Mouse (Mus musculus) stomach, embryonic 14.5 days (tissue): ENCODE results near the gene Dcps. TPM values are rescaled to one million over a fixed set of nuclear protein-coding genes. Genes with fewer than 3 reads are reported as not detected.

Source experiments
- ATAC-seq: fragments of 200-750 bp; cut with Nextera tagmentation; 2 replicates; pipeline ENCODE4 v1.8.0; 2017; ENCODE audit warnings: low read depth, moderate TSS enrichment; ENCODE audit not compliant: insufficient number of reproducible peaks, insufficient read depth, low FRiP score
- H3K27ac ChIP-seq: fragments of 300-500 bp; sonication (generic); 2 replicates; pipeline ENCODE4 v1.5.1; 2014; ENCODE audit warnings: mild to moderate bottlenecking, low read length, moderate library complexity, mixed read lengths
- H3K27me3 ChIP-seq: fragments of 300-500 bp; sonication (generic); 2 replicates; pipeline ENCODE4 v1.6.1; 2014; ENCODE audit warnings: low read length, control low read depth, mixed read lengths; ENCODE audit not compliant: control insufficient read depth, insufficient read depth
- H3K36me3 ChIP-seq: fragments of 300-500 bp; sonication (generic); 2 replicates; pipeline ENCODE4 v1.6.1; 2014; ENCODE audit warnings: mild to moderate bottlenecking, control low read depth, low read length, moderate library complexity, mixed read lengths; ENCODE audit not compliant: control insufficient read depth, insufficient read depth
- H3K4me1 ChIP-seq: fragments of 300-500 bp; sonication (generic); 2 replicates; pipeline ENCODE4 v1.6.1; 2014; ENCODE audit warnings: low read length, control low read depth, mixed read lengths; ENCODE audit not compliant: control insufficient read depth, insufficient read depth
- H3K4me2 ChIP-seq: fragments of 300-500 bp; sonication (generic); replicated peaks from 2 replicates; pipeline ENCODE4 v1.6.1; 2014; ENCODE audit warnings: low read depth, low read length, control low read depth
- H3K4me3 ChIP-seq: fragments of 300-500 bp; sonication (generic); 2 replicates; pipeline ENCODE4 v1.5.1; 2014; ENCODE audit warnings: low read depth, low read length, control low read depth
- H3K9ac ChIP-seq: fragments of 300-500 bp; sonication (generic); replicated peaks from 2 replicates; pipeline ENCODE4 v1.6.1; 2014; ENCODE audit warnings: low read depth, mild to moderate bottlenecking, control low read depth, low read length, moderate library complexity, mixed read lengths
- H3K9me3 ChIP-seq: fragments of 300-500 bp; sonication (generic); 2 replicates; pipeline ENCODE4 v1.6.1; 2016; ENCODE audit warnings: low read depth, low read length, control low read depth; ENCODE audit not compliant: control insufficient read depth
- WGBS: fragments of 180-500 bp; shearing (Covaris S2); extraction: QIAGEN DNeasy Blood & Tissue Kit; methylation state at CpG from one replicate; pipeline ENCODE4 v1.1.7; 2014; 5-methylcytosine and 5-hydroxymethylcytosine counted together
- polyA plus RNA-seq: library from polyadenylated mRNA; unstranded; fragments of >200 nt; fragmentation: Nextera tagmentation; extraction: Ambion mirVana; gene quantifications from 2 replicates; pipeline ENCODE4 v1.2.1, GENCODE M21; 2014

Dcps gene
- 77.2 and 80.3 TPM in 2 replicates for polyA plus RNA-seq

DNA sequence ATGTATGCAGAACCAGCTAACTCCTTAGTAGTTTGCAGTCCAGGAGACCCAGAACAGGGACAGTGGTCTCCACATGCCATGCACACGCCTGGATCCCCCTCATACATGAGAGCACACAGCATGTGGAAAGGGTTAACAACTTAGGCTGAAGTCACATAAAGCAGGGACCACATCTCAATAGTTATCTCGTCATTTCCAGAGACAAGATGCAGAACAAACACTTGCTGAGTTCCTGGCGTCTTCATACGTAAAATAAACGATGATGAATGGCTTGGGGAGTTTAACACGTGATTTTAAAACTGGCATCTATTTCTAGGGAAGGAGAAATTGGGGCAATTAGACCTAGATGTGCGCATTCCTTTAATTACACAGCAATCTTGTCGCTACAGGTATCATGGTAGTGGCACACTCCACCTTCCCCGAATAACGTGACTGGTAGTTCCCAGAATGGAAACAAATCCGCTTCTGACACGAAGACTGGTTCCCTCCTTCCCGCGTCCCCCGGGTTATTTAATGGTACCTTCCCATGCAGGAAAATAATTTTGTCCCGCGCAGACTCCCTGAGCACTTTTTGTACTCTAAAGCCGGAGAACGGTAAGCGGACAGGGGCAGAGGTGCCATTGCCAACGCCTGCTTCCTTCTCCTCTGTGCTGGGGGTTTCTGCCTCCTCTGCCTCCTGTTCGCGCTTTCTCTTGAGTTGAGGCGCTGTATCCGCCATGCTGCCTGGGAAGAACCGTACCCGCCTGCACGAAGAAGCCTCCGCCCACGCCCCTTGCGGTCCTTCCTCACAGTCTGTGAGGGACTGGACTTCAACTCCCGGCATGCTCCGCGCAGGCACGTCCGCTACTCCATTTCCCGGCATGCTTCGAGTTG, at the start of gene Dcps:
Dcps (minus strand) TSS at position 811 of the 873 bp plus-strand sequence.
- ATAC-seq = peak; percentile 96
- Histone ChIP-seq H3K27me3 (no peaks in the 10 kb centered on the region), H3K9me3 (no peaks in the 10 kb centered on the region), H3K4me1 (no peaks in the 10 kb centered on the region; the same call in 1 of the 2 replicates), H3K27ac (peak within 1 kb of the TSS; percentile 84), H3K36me3 (peaks cover 5% of the 10 kb centered on the region; the same call in 1 of the 2 replicates), H3K9ac (peak within 1 kb of the TSS; percentile 45), H3K4me3 (peak within 1 kb of the TSS; percentile 53), H3K4me2 (peak within 1 kb of the TSS; percentile 85)
- under 1% methylated on average over 38 of the region's 38 CpGs for WGBS

DNA sequence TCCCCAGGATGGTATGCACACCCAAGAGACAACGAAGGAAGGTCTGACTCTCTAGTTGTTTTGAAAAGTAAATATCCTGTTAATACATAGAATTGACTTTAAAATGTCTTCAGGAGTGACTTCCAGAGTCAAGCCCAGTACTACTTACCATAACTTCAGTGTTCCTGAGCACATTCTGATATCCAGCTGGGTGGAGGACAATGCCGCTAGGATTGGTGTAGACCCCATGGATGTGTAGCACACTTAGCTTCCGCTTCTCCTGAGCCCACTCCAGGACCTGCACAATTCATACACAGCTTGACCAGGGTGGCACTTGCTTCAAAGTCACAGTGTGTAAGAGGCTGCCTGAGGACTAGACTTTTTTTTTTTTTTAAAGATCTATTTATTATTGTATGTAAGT, 47.6 kb upstream of the Dcps start:
- 93% methylated on average over 3 of the region's 3 CpGs for WGBS
- ATAC-seq = no peak
- H3K4me3 ChIP-seq = no peak overlapping the region
- H3K4me1 ChIP-seq = no peaks in the 10 kb centered on the region
- H3K27ac ChIP-seq = no peak overlapping the region
- no peaks in the 10 kb centered on the region for H3K27me3 ChIP-seq
- no peak overlapping the region for H3K9ac ChIP-seq
- no peak overlapping the region for H3K4me2 ChIP-seq
- no peaks in the 10 kb centered on the region for H3K9me3 ChIP-seq
- H3K36me3 ChIP-seq = peaks cover 13% of the 10 kb centered on the region

DNA sequence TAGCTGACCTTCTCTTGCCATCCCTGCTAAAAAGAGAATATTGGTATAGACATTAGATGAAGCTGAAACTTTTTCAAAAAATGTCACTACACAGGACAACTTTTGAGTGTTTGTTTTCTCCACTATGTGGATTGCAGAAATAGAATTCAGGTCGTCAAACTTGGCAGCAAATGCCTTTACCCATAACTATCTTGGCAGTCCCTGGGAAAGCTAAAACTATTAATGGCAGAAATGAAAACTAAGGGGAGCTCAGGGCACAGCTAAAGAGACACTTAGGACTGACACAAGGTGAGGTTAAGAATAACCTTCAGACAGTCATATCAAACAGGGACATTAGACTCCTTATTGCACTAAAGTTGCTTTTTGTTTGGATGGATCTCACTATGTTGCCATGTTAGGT, 42.1 kb upstream of the Dcps start:
- Histone ChIP-seq H3K9me3 (no peaks in the 10 kb centered on the region), H3K36me3 (peaks cover 49% of the 10 kb centered on the region)

DNA sequence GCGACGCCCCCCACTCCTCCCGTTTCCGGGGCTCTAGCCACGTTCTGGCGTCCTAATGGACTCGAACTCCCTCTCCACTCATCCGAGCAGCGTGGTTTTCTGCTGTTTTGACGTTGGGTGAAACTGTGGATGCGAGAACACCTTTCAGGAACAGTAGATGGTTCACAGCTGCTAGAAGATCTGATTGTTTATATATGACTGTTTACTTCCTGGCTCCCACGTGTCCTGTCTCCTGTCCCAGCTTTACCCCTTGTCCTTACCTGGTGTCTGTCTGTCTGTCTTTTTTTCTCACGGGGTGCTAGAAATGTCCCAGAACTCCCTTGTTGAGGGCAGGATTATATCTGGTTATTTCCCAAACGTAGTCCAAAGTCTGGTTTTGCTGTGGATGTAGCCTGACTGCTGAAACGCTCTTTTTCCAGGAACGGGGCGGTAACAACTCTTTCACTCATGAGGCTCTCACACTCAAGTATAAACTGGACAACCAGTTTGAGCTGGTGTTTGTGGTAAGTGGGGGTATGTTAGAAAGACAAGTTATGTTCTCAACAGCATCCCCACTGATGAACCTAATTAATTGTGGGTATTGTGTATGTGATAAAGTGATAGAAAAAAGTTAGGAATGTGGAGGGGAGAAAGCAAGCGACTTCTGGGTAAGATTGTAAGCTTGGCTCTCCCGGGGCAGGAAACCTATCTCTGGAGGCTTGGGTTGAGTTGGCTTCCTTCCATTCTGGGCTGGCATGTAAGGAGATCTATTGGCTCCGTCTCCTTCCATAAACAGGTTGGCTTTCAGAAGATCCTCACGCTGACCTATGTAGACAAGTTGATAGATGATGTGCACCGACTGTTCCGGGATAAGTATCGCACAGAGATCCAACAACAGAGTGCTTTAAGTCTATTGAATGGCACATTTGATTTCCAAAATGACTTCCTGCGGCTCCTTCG, 36.0 kb upstream of the Dcps start:
- Histone ChIP-seq H3K4me3 (peak overlapping the region; percentile 86), H3K4me1 (peaks cover 12% of the 10 kb centered on the region), H3K27me3 (no peaks in the 10 kb centered on the region), H3K36me3 (peaks cover 38% of the 10 kb centered on the region), H3K9me3 (no peaks in the 10 kb centered on the region), H3K4me2 (peak overlapping the region; percentile 64), H3K27ac (peak overlapping the region; percentile 71; the same call in 1 of the 2 replicates), H3K9ac (peak overlapping the region; percentile 81)
- no peak for ATAC-seq
- 23% methylated on average over 26 of the region's 26 CpGs for WGBS

More for the DNA sequence above, 42.1 kb upstream of the Dcps start:
- no peak for ATAC-seq
- H3K27ac ChIP-seq = no peak overlapping the region
- H3K9ac ChIP-seq = no peak overlapping the region
- H3K27me3 ChIP-seq = no peaks in the 10 kb centered on the region
- no peaks in the 10 kb centered on the region for H3K4me1 ChIP-seq
- H3K4me3 ChIP-seq = no peak overlapping the region
- WGBS = 75% methylated on average over 1 of the region's 1 CpGs
- H3K4me2 ChIP-seq = no peak overlapping the region

DNA sequence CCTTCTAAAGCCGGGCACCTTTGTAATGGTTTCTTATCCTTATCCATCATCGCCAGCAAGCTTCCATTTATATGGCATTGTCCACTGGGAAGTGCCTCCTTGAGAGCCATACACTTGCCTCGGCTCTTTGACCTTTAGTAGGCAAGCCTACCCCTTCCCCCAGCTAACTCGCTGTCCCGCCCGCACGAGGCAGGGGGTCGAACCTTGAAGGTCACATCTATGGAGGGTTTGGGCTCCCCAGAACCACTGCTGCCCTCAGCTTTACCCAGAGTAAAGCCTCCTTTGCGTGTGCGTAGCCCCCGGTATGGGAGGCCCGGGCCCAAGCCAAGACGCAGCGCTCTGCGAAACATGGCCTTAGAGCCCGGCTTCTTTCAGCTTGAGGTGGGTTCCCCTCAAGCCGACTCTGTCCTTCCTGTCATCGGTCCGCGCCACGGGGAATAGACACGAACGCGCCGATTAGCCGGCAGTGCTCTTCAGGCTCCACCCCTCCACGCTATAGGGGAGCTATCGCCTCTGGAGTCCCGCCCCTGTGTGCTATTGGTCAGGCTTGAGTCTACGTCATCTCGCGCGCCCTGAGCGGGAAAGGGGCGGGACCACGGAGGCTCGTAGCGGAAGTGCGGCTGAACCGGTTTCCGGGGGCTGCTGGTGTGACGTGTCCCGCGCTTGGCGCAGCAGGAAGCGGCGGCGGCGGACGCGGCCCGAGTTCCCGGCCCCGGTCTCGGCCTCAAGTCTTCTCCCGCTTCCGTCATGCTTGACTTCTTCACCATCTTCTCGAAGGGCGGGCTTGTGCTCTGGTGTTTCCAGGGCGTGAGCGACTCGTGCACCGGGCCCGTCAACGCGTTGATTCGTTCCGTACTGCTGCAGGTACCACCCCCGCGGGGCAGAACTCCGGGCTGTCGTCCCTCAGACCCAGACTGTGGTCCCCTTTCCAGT, 34.9 kb upstream of the Dcps start, which contains the start of gene Foxred1:
Foxred1 (minus strand) TSS at position 514 of the 933 bp plus-strand sequence.
- Histone ChIP-seq H3K36me3 (peaks cover 41% of the 10 kb centered on the region), H3K27me3 (no peaks in the 10 kb centered on the region), H3K4me2 (peak within 1 kb of the TSS; percentile 92), H3K9me3 (no peaks in the 10 kb centered on the region), H3K27ac (peak within 1 kb of the TSS; percentile 89), H3K4me1 (peaks cover 12% of the 10 kb centered on the region), H3K4me3 (peak within 1 kb of the TSS; percentile 86), H3K9ac (peak within 1 kb of the TSS; percentile 87)
- 1% methylated on average over 71 of the region's 72 CpGs for WGBS
- ATAC-seq = peak; percentile 100

DNA sequence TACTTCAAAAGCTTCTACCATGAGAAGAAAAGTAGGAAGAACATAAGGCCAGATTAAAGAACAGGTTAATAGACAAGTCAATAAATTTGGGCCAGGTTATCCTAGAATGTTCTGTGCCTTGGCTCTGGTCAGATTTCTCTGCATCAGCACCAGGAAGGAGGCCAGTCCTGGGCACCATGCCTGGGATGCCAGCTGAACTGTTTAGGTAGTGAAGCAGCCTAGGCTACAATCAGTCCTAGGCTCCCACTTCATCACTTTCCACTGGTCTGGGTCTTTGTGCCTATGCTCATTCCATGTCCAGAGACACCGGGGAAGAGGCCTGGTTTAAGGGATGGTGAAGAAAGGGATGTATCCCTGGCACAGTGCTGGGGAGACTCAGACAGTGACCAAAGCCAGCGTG, 28.6 kb upstream of the Dcps start:
- H3K9ac ChIP-seq = no peak overlapping the region
- no peaks in the 10 kb centered on the region for H3K9me3 ChIP-seq
- H3K4me3 ChIP-seq = no peak overlapping the region
- peaks cover 4% of the 10 kb centered on the region; the same call in 1 of the 2 replicates for H3K4me1 ChIP-seq
- peaks cover 28% of the 10 kb centered on the region for H3K36me3 ChIP-seq
- no peak overlapping the region for H3K4me2 ChIP-seq
- no peak for ATAC-seq
- no peak overlapping the region for H3K27ac ChIP-seq
- WGBS = 94% methylated on average over 2 of the region's 2 CpGs
- no peaks in the 10 kb centered on the region for H3K27me3 ChIP-seq

DNA sequence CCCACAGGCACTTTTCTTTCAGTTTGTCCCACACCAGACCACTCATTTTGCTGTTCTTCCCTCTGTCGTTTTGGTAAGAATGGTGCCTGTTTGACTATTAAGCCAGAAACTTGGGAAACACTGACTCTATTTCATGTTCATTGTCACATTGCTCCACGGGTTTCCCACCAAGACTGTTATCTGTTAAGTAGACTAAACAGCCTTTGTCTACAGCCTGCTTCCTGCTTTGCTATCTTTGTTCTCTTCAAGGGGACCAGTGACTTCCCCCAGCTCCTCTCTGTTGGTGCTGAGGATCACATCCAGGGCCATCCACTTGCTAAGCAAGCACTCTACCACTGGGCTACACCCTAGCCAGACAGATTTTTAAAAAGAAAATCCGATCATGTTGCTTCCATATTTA, 27.7 kb upstream of the Dcps start:
- Histone ChIP-seq H3K9me3 (no peaks in the 10 kb centered on the region), H3K4me1 (peaks cover 10% of the 10 kb centered on the region; the same call in 1 of the 2 replicates), H3K4me2 (no peak overlapping the region), H3K4me3 (no peak overlapping the region), H3K9ac (no peak overlapping the region), H3K27me3 (no peaks in the 10 kb centered on the region), H3K36me3 (peaks cover 28% of the 10 kb centered on the region), H3K27ac (no peak overlapping the region)
- WGBS = 61% methylated on average over 3 of the region's 3 CpGs
- no peak for ATAC-seq
